Mouse (Mus musculus) pancreas, adult 10 weeks (tissue): ENCODE results near the gene Cep112. TPM values are rescaled to one million over a fixed set of nuclear protein-coding genes. Genes with fewer than 3 reads are reported as not detected.

Source experiments
- polyA plus RNA-seq: library from polyadenylated mRNA; stranded (reverse); fragments of 350-450 nt; fragmentation: Illumina TruSeq; extraction: RNeasy Lipid Tissue Mini Kit (QIAGEN cat#74804); gene quantifications from one replicate; pipeline ENCODE4 v1.2.3, GENCODE M21; 2015; ENCODE audit warnings: low read depth, low replicate concordance; ENCODE audit not compliant: insufficient read depth

Cep112 gene
- 1.5 TPM for polyA plus RNA-seq

DNA sequence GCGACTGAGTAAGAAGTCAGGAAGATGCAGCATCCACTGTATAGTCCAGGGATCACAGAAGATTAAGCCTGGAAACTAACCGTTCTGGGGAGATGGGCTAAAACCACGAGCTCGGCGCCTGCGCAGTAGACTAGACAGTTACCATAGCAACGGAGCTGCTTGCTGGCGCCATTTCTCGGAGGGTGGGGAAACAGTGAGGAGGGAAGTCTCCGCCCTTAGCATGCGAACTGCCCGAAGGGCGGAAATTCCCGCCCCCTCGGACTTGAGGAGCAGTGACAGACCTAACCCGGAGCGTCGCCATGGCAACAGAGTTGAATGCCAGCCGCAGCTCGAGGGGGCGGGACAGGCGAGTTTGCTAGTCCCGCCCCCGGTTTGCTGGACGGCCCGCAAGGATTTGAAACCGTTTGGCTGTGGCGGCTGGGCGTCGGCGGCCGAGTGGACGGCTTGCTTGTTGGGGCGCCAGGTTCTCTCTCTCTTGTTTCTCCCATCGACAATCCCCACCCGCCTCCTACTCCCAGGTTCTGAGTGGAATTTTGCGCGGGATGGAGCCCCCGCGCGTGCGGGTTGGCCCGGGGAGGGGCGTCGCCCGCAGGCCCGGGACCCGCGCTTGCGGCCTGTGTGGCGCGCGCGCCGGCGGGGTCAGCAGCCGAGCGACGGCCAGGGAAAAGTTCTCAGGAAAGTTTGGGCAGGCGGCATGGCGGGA, at the start of gene Cep112:
Gene Cep112 (plus strand): TSS at position 304 of the 703 bp plus-strand sequence.

Other genes with a start within 250 kb of the Cep112 start
- gene Apoh, start 81.8 kb upstream of the Cep112 start, polyA plus RNA-seq, result not detected
- gene Prkca, start 81.3 kb upstream of the Cep112 start, polyA plus RNA-seq, result 2.4 TPM